Mouse (Mus musculus): ENCODE measurements at regions not wholly inside any gene's neighbourhood (a gene's known extent, or its start where the extent isn't known, plus 50 kb on each side); places are given as distances from the start of the nearest gene placed in this dataset.

DNA sequence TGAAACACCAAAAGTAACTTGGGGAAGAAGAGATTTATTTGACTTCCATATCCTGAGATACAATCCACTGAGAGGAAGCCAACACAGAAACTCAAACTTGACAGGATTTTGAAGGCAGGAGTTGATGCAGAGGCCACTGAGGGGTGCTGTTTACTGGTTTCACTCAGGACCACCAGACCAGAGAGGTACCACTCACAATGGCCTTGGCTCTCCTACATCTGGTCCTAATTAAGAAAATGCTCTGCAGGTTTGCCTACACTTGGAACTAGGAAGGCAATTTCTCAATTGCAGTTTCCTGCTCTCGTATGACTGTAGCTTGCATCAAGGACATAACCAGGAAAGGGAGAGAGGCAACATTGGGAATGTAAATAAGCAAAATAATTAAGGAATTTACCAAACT is 325.7 kb upstream of the Sgcd start:
- no peak for TF ChIP-seq ELF1 (IDR thresholded peaks at IDR 0.05; ENCODE audit: low read depth, low read length)
- TF ChIP-seq EP300 (IDR thresholded peaks at IDR 0.05; ENCODE audit: low read depth in 1 of 2, low read length in 2 of 2), result no peak
- no peak for TF ChIP-seq SIN3A (IDR thresholded peaks at IDR 0.05; ENCODE audit: low read length)
